Mouse (Mus musculus): ENCODE results near the gene Ccdc194.

DNA sequence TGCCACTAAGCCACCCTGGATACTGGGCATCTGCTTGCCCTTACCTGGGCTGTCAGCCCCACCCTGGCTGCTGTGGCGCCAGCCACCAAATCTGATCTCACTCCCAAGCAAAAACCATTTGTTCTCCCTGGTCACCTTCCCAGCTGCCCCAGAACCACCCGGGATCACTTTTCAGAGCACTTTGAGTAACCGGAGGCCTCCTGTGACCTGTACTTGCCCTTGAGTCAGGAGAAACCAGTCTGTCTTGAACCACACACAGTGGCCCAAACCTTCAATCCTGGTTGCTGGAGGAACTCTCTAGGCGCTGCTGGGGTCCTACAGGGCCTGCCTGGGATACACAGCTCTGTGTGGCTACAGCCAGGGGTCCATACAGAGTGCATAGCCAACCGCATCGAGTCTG lies 27.3 kb upstream of the Ccdc194 start:
- TF ChIP-seq POLR2A (IDR thresholded peaks at IDR 0.05; ENCODE audit: insufficient read depth, low read depth, low read length) (no peak), CTCF (IDR thresholded peaks at IDR 0.05) (no peak)

All from heart, adult 2 months (tissue).